Mouse (Mus musculus): ENCODE results near the gene Map1b.

DNA sequence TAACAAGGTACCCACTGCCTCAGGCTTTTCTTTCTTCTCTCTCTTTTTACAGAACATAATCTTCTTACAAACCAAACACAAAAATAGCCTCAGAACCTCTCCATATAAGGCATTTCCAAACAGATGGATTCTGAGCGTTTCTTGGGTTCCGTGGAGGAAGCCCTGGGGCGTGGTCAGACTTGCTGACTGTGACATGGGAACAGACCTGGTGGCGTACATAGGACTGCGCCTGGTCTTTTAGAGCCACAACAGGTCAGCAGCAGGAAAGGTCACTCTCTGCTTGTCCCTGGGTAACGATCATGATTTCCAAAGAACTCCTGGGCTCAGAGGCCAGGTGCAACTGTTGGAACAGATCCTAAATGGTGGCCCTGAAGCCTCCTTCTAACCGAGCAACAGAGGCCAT lies 31.0 kb downstream of the Map1b start:
- TF ChIP-seq CTCF (IDR thresholded peaks at IDR 0.05): no peak
- TF ChIP-seq POLR2A (IDR thresholded peaks at IDR 0.05; ENCODE audit: insufficient read depth, low read depth, low read length): no peak

Measured in heart, adult 2 months (tissue).